Mouse (Mus musculus): Measurements from ENCODE around the gene D130043K22Rik.
A peak's percentile ranks its signal among the peaks of the same experiment; 100 is the strongest.
"Not testable (repeated sequence)": the region's sequence is repeated elsewhere in the genome, so short reads cannot be mapped to it uniquely, and the experiment has no call there.

D130043K22Rik gene

GRCm38 (mm10) chr13:24831353-24832130 is 13.4 kb upstream of the D130043K22Rik start, which contains the start of the genes Acot13 and Tdp2:
Gene Acot13, minus strand, starts transcription at chr13:24831540.
Gene Tdp2, plus strand, starts transcription at chr13:24831679.
- DNase-seq (ENCODE audit: low read depth, low spot score), result peak; percentile 94

GRCm38 (mm10) chr13:24832131-24832810 is 12.7 kb upstream of the D130043K22Rik start:
- DNase-seq (ENCODE audit: low read depth, low spot score), result peak; percentile 40

GRCm38 (mm10) chr13:24832811-24833155 is 12.2 kb upstream of the D130043K22Rik start:
- no peak for DNase-seq (ENCODE audit: low read depth, low spot score)

- not testable (repeated sequence) for DNase-seq (ENCODE audit: low read depth, low spot score)
Measured at GRCm38 (mm10) chr13:24837765-24838164, 7.2 kb upstream of the D130043K22Rik start.

GRCm38 (mm10) chr13:24839831-24840230 is 5.1 kb upstream of the D130043K22Rik start:
- no peak for DNase-seq (ENCODE audit: low read depth, low spot score)

GRCm38 (mm10) chr13:24841702-24842101 is 3.2 kb upstream of the D130043K22Rik start:
- no peak for DNase-seq (ENCODE audit: low read depth, low spot score)

- DNase-seq (ENCODE audit: low read depth, low spot score), result no peak
Measured at GRCm38 (mm10) chr13:24849318-24849717, 4.4 kb downstream of the D130043K22Rik start.

GRCm38 (mm10) chr13:24851989-24852388 is 7.1 kb downstream of the D130043K22Rik start:
- no peak for DNase-seq (ENCODE audit: low read depth, low spot score)

GRCm38 (mm10) chr13:24852570-24852969 is 7.6 kb downstream of the D130043K22Rik start:
- DNase-seq (ENCODE audit: low read depth, low spot score), result no peak

GRCm38 (mm10) chr13:24859115-24859514 is 14.2 kb downstream of the D130043K22Rik start:
- no peak for DNase-seq (ENCODE audit: low read depth, low spot score)

- DNase-seq (ENCODE audit: low read depth, low spot score), result no peak
Measured at GRCm38 (mm10) chr13:24861084-24861483, 16.1 kb downstream of the D130043K22Rik start.

- no peak for DNase-seq (ENCODE audit: low read depth, low spot score)
Measured at GRCm38 (mm10) chr13:24862021-24862420, 17.1 kb downstream of the D130043K22Rik start.

GRCm38 (mm10) chr13:24862520-24862919 is 17.6 kb downstream of the D130043K22Rik start:
- DNase-seq (ENCODE audit: low read depth, low spot score), result peak; percentile 54

GRCm38 (mm10) chr13:24866430-24867402 is 21.8 kb downstream of the D130043K22Rik start:
- DNase-seq (ENCODE audit: low read depth, low spot score), result no peak

- no peak for DNase-seq (ENCODE audit: low read depth, low spot score)
Measured at GRCm38 (mm10) chr13:24867789-24868188, 22.9 kb downstream of the D130043K22Rik start.

GRCm38 (mm10) chr13:24868233-24868632 is 23.3 kb downstream of the D130043K22Rik start:
- no peak for DNase-seq (ENCODE audit: low read depth, low spot score)

GRCm38 (mm10) chr13:24879359-24880040 is 34.6 kb downstream of the D130043K22Rik start:
- no peak for DNase-seq (ENCODE audit: low read depth, low spot score)

GRCm38 (mm10) chr13:24880208-24880607 is 35.3 kb downstream of the D130043K22Rik start:
- DNase-seq (ENCODE audit: low read depth, low spot score), result no peak

- DNase-seq (ENCODE audit: low read depth, low spot score), result no peak
Measured at GRCm38 (mm10) chr13:24880704-24881103, 35.8 kb downstream of the D130043K22Rik start.

GRCm38 (mm10) chr13:24882411-24882810 is 37.5 kb downstream of the D130043K22Rik start:
- no peak for DNase-seq (ENCODE audit: low read depth, low spot score)

- no peak for DNase-seq (ENCODE audit: low read depth, low spot score)
Measured at GRCm38 (mm10) chr13:24889554-24889953, 44.6 kb downstream of the D130043K22Rik start.
